Mouse (Mus musculus): ENCODE data around the gene Ctdspl. TPM values are rescaled to one million over a fixed set of nuclear protein-coding genes. Genes with fewer than 3 reads are reported as not detected.

Ctdspl gene
- polyA plus RNA-seq, 1 experiment from 2014 or later, result 17.4 TPM

DNA sequence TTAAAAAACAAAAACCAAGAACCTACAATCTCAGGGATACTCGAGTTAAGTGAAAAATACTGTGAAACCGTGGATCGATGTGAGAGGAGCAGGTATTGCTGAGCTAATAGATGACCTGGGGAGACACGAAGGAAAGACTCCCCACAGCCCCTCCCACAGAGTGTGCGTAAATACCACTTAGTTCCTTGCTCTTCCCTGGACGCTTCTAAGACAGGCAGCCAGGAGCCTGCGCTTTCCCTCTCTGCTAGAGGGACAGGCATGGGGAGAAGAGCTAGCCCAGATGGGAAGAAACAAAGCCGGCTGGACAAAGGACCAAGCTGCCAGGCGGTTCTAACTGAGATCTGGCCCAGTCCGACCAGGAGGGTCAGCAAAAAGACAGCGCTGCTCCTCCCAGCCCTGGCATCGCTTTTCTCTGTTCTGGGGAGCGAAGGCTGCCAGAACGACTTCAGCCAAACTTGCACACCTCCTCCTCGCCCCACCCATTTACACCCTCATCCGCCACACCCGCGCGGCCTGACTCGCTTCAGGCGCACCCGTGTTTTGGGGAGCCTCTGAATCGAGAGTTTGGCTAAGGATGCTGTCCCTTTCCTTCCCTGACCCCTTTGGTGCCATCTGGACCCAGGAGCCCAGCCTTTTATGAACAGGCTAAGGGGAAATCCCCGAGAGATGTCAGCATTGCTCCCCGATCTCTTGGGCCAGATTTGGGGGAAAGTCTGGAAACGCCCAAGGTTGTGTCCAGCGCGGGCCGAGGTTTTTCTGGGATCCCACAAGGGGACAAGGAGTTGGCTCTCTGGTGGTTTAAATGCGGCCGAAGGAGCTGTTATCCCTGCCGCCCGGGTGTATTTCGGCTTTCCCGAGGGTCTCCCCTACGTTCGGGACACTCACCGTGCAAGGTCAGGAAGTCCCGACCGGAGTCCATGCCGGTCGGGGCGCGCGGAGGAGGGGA is 166.5 kb downstream of the Ctdspl start:
- Histone ChIP-seq H3K4me1 (peaks cover 31% of the 10 kb centered on the region), H3K27me3 (replicated peaks) (no peaks in the 10 kb centered on the region), H3K36me3 (no peaks in the 10 kb centered on the region), H3K9ac (peak overlapping the region; percentile 38; the same call in 1 of the 2 replicates), H3K9me3 (no peaks in the 10 kb centered on the region), H3K4me2 (peak overlapping the region; percentile 75), H3K27ac (peak overlapping the region; percentile 79), H3K4me3 (replicated peaks) (peak overlapping the region; percentile 52)
- no peak for ATAC-seq (ENCODE audit: insufficient read depth, low FRiP score, low read depth)
- 2% methylated on average over 45 of the region's 45 CpGs for WGBS

Small RNA genes lying within 50 kb of the gene (microRNA-seq; reads per million reads assigned to microRNA genes)
- gene Mir26a-1, result 12.0 reads per million, percentile 27 among the genes with 10 or more reads in this experiment

Other genes with a start within 250 kb of the Ctdspl start
- 31.6 and 33.6 TPM in 2 replicates for gene Vill, start 126.3 kb downstream of the Ctdspl start, polyA plus RNA-seq (2015; fragmentation: Nextera tagmentation; extraction: Ambion mirVana)
- 39.4 and 50.5 TPM in 2 replicates for gene Plcd1, start 167.0 kb downstream of the Ctdspl start, polyA plus RNA-seq (2015; fragmentation: Nextera tagmentation; extraction: Ambion mirVana)
- gene Dlec1, start 176.0 kb downstream of the Ctdspl start, polyA plus RNA-seq (2015; fragmentation: Nextera tagmentation; extraction: Ambion mirVana), result 0.85 and 0.89 TPM in 2 replicates
- gene Acaa1b, start 230.6 kb downstream of the Ctdspl start, polyA plus RNA-seq (2015; fragmentation: Nextera tagmentation; extraction: Ambion mirVana), result 1.3 and 2.3 TPM in 2 replicates
- gene Gm47289, start 232.7 kb downstream of the Ctdspl start, polyA plus RNA-seq (2015; fragmentation: Nextera tagmentation; extraction: Ambion mirVana), result not detected in 2 replicates

All from stomach, embryonic 15.5 days (tissue).